Mouse (Mus musculus) thymus, adult 2 months (tissue): ENCODE data around the gene Zmynd10. TPM values are rescaled to one million over a fixed set of nuclear protein-coding genes. Genes with fewer than 3 reads are reported as not detected.

Experiments
- DNase-seq: peaks from one replicate; pipeline ENCODE4 v3.0.0; 2021
- H3K27ac ChIP-seq: fragments of 200-500 bp; 2 replicates; pipeline ENCODE4 v1.5.1; 2012; ENCODE audit warnings: low read length, control low read depth; ENCODE audit not compliant: control insufficient read depth, insufficient read depth
- H3K27me3 ChIP-seq: fragments of 200-500 bp; 2 replicates; pipeline ENCODE4 v1.6.1; 2012; ENCODE audit warnings: mild to moderate bottlenecking, low read length, moderate library complexity, mixed read lengths; ENCODE audit not compliant: control insufficient read depth, insufficient read depth
- H3K36me3 ChIP-seq: fragments of 200-500 bp; 2 replicates; pipeline ENCODE4 v1.6.1; 2012; ENCODE audit warnings: mild to moderate bottlenecking, low read length, moderate library complexity; ENCODE audit not compliant: control insufficient read depth, insufficient read depth
- H3K4me1 ChIP-seq: fragments of 200-500 bp; replicated peaks from 2 replicates; pipeline ENCODE4 v1.6.1; 2012; ENCODE audit warnings: low read length; ENCODE audit not compliant: control insufficient read depth, insufficient read depth
- H3K4me3 ChIP-seq: fragments of 200-500 bp; 2 replicates; pipeline ENCODE4 v1.5.1; 2012; ENCODE audit warnings: mild to moderate bottlenecking, low read length, control low read depth, moderate library complexity; ENCODE audit not compliant: control insufficient read depth, insufficient read depth
- CTCF ChIP-seq: fragments of 200-500 bp; IDR thresholded peaks from 2 replicates; pipeline ENCODE4 v1.5.1; 2012; ENCODE audit warnings: mild to moderate bottlenecking, control low read depth, low read length, moderate library complexity, borderline replicate concordance; ENCODE audit not compliant: control insufficient read depth, poor library complexity, insufficient read depth; ENCODE audit errors: extremely low read depth
- POLR2A ChIP-seq: fragments of 200-500 bp; IDR thresholded peaks from 2 replicates; pipeline ENCODE4 v1.6.1; 2012; ENCODE audit warnings: mild to moderate bottlenecking, low read length, control low read depth, moderate library complexity; ENCODE audit not compliant: control insufficient read depth, poor library complexity, insufficient read depth; ENCODE audit errors: extremely low read depth
- WGBS: fragments of 180-500 bp; shearing (Covaris S2); methylation state at CpG from one replicate; pipeline ENCODE4 v1.1.7; 2018; 5-methylcytosine and 5-hydroxymethylcytosine counted together
- polyA plus RNA-seq: library from polyadenylated mRNA; depleted of rRNA; stranded (reverse); fragments of >200 nt; gene quantifications from 2 replicates; pipeline ENCODE4 v1.2.3, GENCODE M21; 2012

Gene Zmynd10
- polyA plus RNA-seq, 1 experiment: 3.4 TPM

- peaks cover 45% of the 10 kb centered on the region for H3K4me1 ChIP-seq
- H3K27ac ChIP-seq: no peak overlapping the region
- WGBS: 96% methylated on average over 3 of the region's 3 CpGs
- H3K36me3 ChIP-seq: peaks cover 17% of the 10 kb centered on the region
- no peak overlapping the region for H3K4me3 ChIP-seq
- DNase-seq: no peak
- no peaks in the 10 kb centered on the region for H3K27me3 ChIP-seq
- TF ChIP-seq POLR2A (no peak), CTCF (no peak)
Measured at GRCm38 (mm10) chr9:107538711-107539110, 8.4 kb upstream of the Zmynd10 start.

DNA sequence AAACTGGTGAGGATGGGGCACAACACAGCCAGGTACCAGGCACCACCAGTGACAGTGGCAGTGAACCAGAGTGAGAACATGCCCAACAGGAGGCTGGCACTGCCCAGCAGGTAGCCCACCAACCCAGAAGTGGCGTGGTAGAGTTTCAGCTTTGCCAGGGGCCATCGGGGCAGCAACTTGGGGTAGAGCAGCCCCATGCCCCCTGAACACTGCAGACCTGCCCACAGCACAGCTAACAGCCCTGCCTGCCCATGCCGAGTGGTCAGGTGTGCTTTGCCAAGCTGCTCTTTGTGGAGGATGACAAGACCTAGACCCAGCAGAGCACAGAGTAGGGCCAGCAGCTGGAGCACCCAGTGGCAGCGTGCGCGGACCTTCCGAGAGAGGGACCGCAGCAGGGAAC, 7.2 kb upstream of the Zmynd10 start:
- no peak for TF ChIP-seq POLR2A
- TF ChIP-seq CTCF: no peak
- no peak for DNase-seq
- 96% methylated on average over 8 of the region's 8 CpGs for WGBS
- Histone ChIP-seq H3K4me1 (peaks cover 39% of the 10 kb centered on the region), H3K4me3 (no peak overlapping the region), H3K27ac (no peak overlapping the region), H3K36me3 (peaks cover 17% of the 10 kb centered on the region), H3K27me3 (no peaks in the 10 kb centered on the region)

GRCm38 (mm10) chr9:107540420-107540819, 6.7 kb upstream of the Zmynd10 start:
- Histone ChIP-seq H3K27ac (no peak overlapping the region), H3K27me3 (no peaks in the 10 kb centered on the region), H3K4me1 (peaks cover 34% of the 10 kb centered on the region), H3K36me3 (peaks cover 17% of the 10 kb centered on the region), H3K4me3 (no peak overlapping the region)
- DNase-seq: no peak
- WGBS: 87% methylated on average over 4 of the region's 4 CpGs
- TF ChIP-seq POLR2A (no peak), CTCF (no peak)

- no peaks in the 10 kb centered on the region for H3K27me3 ChIP-seq
- no peak for TF ChIP-seq CTCF
- no peak for TF ChIP-seq POLR2A
- H3K4me3 ChIP-seq: no peak overlapping the region
- no peak overlapping the region for H3K27ac ChIP-seq
- peaks cover 17% of the 10 kb centered on the region for H3K36me3 ChIP-seq
- WGBS: 71% methylated on average over 10 of the region's 10 CpGs
- H3K4me1 ChIP-seq: peaks cover 32% of the 10 kb centered on the region
- no peak for DNase-seq
Measured at GRCm38 (mm10) chr9:107541005-107541404, 6.1 kb upstream of the Zmynd10 start.

DNA sequence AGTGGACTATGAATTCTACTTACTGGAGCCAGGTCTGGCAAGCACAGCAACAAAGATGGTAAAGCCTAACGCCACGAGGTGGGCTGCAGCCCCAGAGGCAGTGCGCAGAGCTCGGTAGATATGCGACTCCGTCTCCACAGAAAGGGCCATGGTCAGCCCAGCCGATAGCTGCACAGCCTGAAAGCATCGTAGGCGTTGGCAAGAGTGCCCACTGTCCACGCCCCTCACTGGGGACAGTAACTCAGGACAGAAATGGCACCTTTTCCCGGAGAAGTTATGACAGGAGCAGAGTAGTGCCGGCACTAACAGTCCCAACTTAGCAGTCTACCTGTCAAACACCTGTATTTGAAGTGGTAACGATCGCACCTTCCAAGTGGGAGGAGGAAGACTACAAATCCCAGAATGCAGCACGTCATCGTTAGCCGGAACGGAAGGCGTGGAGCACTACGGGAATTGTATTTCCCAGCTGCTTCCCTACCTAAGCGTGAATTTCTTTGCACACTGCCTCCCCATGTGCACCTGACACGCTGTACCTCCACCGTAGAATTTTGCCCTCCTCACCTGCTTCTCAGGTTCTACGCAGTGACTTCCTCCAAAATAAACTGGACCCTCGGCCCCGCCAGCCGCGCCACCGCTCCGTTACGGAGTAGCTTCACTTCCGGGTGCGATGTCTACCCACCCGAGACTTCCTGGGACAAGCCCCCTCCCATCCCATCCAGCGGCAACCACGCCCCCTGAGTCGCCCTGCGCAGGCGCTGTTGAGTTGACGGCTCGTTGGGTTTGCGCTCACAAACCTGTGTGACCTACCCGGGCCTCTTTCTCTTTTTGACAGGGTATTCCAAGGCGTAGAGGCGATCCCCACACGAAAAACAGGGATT, 5.4 kb upstream of the Zmynd10 start, which contains the start of the genes Cyb561d2 and Nprl2:
TSS of gene Cyb561d2 (minus strand) at position 720 of the 878 bp plus-strand sequence.
TSS of gene Nprl2 (plus strand) at position 753 of the 878 bp plus-strand sequence.
- WGBS: under 1% methylated on average over 46 of the region's 46 CpGs
- H3K36me3 ChIP-seq: peaks cover 17% of the 10 kb centered on the region
- H3K4me3 ChIP-seq: peak within 1 kb of the TSS; percentile 85
- H3K27me3 ChIP-seq: no peaks in the 10 kb centered on the region
- DNase-seq: peak; percentile 97
- peaks cover 32% of the 10 kb centered on the region for H3K4me1 ChIP-seq
- TF ChIP-seq POLR2A: peak; percentile 74
- TF ChIP-seq CTCF: no peak
- H3K27ac ChIP-seq: peak within 1 kb of the TSS; percentile 11; the same call in 1 of the 2 replicates

DNA sequence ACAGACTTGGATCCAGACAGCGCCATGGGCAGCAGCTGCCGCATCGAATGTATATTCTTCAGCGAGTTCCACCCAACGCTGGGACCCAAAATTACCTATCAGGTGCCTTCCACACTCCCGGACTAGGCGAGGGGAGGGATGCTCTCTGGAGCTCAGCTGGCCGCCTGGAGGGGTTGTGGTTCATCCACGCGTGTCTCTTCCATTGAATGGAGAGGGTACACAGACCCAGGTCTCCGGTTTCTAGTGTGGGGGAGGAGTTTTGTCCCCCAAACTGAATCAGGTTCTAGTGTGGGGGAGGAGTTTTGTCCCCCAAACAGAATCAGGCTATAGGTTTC, 4.8 kb upstream of the Zmynd10 start:
- under 1% methylated on average over 11 of the region's 11 CpGs for WGBS
- peaks cover 17% of the 10 kb centered on the region for H3K36me3 ChIP-seq
- no peak for DNase-seq
- peaks cover 31% of the 10 kb centered on the region for H3K4me1 ChIP-seq
- no peaks in the 10 kb centered on the region for H3K27me3 ChIP-seq
- peak overlapping the region; percentile 85 for H3K4me3 ChIP-seq
- no peak for TF ChIP-seq POLR2A
- peak; percentile 39; the same call in 1 of the 2 replicates for TF ChIP-seq CTCF
- H3K27ac ChIP-seq: peak overlapping the region; percentile 11; the same call in 1 of the 2 replicates
